ENCODE assay signal across 27 mouse cellular contexts in the genomic region with DNA sequence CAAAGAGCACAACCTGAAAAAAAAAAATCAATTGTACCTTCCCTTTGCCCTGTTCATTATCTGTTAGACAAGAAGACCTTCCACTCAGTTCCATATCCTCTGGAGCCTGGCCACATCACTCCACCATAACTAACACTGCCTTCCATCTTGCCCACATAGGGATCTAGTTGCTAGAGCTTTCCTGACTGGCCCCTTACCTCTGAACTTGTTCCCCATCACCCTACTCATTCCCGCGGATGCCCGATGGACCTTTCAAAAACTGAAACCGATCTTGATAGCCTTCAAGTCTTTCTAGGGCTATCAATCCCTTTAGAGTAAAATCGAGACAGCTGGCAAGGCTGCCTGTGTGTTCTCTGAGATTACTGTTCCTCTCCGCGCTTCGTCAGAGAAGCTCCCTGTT. TPM values are rescaled to one million over a fixed set of nuclear protein-coding genes. Genes with fewer than 3 reads are reported as not detected.
"Had no signal": no experiment of that assay in that cellular context is flagged by ENCODE, and none has a peak within 500 bp of the region (broad histone marks: within the 10 kb centered on the region; RNA-seq: fewer than 3 reads in every experiment).

No protein-coding gene starts in this region.

- DNase-seq: kidney, adult 18-20 months; kidney, adult 9 months; kidney, postnatal 25 days; layer of hippocampus, adult 9-11 months; liver, embryonic 13.5 days; lung, adult 2 months; lung, postnatal 14 days; lung, postnatal 4 days; retina, postnatal 1 day; thymus, adult 2 months; thymus, postnatal 14 days; thymus, postnatal 4 days had no signal

- ATAC-seq: inflammation-experienced regulatory T-cells, adult 6 months; intestine, embryonic 16.5 days; midbrain, embryonic 13.5 days; midbrain, embryonic 16.5 days had no signal

- H3K4me3 ChIP-seq: layer of hippocampus, adult 2 months; limb, embryonic 10.5 days; limb, embryonic 13.5 days; liver, embryonic 13.5 days; midbrain, embryonic 13.5 days; myocyte; neural tube, embryonic 13.5 days had no signal

- H3K27me3 ChIP-seq: limb, embryonic 13.5 days; liver, embryonic 13.5 days; neural tube, embryonic 13.5 days had no signal

- H3K36me3 ChIP-seq: limb, embryonic 10.5 days; limb, embryonic 13.5 days; liver, embryonic 13.5 days; midbrain, embryonic 13.5 days; neural tube, embryonic 13.5 days had no signal

- H3K27ac ChIP-seq: kidney, postnatal 0 days; layer of hippocampus, adult 2 months; limb, embryonic 13.5 days; midbrain, embryonic 13.5 days; neural tube, embryonic 13.5 days; stomach, postnatal 0 days had no signal

- H3K4me2 ChIP-seq: limb, embryonic 13.5 days; liver, embryonic 13.5 days; midbrain, embryonic 13.5 days; neural tube, embryonic 13.5 days had no signal

- H3K9ac ChIP-seq: limb, embryonic 13.5 days; liver, embryonic 13.5 days; midbrain, embryonic 13.5 days; neural tube, embryonic 13.5 days had no signal

- H3K4me1 ChIP-seq: midbrain, embryonic 13.5 days; neural tube, embryonic 13.5 days had no signal

- H3K9me3 ChIP-seq: limb, embryonic 10.5 days; limb, embryonic 13.5 days; liver, embryonic 13.5 days; midbrain, embryonic 13.5 days; neural tube, embryonic 13.5 days had no signal

RNA-seq across cellular contexts. Expression of a gene that starts 23.6 kb away (rescaled TPM):
- total RNA-seq: megakaryocyte progenitor cell, adult 5-6 weeks; megakaryocyte-erythroid progenitor cell, adult 5-6 weeks; monocyte, adult 5-6 weeks; neutrophil, adult 5-6 weeks had no signal
